Mouse (Mus musculus) cerebellum, adult 8-10 months (tissue): ENCODE measurements around the gene Gif.

ENCODE experiments used
- DNase-seq: peaks from one replicate; pipeline ENCODE4 v3.0.0; 2022

Gif gene

DNA sequence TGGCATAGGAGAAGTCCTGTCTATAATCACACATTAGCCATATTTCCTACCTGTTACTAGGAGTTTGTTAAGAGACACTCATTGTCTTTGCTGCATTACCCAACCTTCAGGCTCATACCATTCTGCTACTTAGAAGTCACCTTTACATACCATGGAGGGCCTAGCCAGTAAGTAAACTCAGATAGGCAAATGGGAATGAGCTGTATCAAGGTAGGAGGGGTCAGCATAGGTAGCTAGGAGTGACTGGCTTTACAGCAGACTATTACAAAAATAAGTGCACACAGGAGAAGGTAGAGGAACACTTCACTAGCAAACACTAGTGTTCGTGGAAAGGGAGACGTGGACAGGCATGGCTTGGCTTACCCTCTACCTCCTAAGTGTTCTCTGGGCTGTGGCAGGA lies at the start of gene Gif:
Gene Gif (plus strand): TSS at position 257 of the 400 bp plus-strand sequence.
- DNase-seq = no peak

DNA sequence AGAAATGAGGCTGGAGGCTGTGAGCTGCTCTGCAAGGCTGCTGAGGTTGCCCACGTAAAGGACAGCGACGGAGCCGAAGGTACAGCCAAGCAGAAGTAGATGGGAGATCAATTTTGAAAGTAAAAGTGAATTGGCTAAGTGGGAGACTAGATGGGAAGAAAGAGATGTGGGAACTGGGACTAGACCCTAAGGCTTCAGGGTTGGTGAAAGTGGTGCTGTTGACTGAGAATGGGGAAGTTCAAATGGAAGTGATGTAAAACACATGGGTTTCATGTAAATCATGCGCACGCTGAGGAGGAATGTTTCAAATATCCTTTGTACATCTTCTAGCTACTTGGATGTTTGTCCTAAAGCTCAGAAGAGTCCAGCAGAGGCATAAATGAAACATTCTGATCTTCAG lies 49.0 kb upstream of the Gif start:
- DNase-seq = no peak

GRCm38 (mm10) chr19:11712451-11712850 lies 34.9 kb upstream of the Gif start:
- DNase-seq = no peak

DNA sequence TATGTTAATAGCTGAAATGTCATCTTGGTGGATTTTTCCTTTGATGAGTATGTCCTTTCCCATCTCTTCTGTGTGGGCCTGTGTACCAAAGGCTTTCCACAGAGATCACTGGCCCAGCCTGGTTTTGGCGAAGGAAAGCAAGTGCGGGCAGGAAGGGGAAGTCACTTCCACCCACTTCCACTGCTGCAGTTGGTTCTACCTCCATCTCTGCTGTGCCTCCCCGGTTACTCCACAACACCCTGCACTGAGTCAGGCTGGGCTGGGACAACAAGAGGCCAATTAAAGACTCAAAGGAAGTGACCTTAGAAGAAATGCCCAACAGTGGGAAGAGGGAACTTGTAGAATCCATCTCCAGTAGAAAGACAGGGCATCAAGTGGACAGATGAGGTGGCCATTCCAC lies 27.3 kb upstream of the Gif start:
- no peak for DNase-seq

- no peak for DNase-seq
Observed at GRCm38 (mm10) chr19:11723870-11724269, 23.5 kb upstream of the Gif start.

GRCm38 (mm10) chr19:11724275-11724674 lies 23.1 kb upstream of the Gif start:
- DNase-seq = no peak

DNA sequence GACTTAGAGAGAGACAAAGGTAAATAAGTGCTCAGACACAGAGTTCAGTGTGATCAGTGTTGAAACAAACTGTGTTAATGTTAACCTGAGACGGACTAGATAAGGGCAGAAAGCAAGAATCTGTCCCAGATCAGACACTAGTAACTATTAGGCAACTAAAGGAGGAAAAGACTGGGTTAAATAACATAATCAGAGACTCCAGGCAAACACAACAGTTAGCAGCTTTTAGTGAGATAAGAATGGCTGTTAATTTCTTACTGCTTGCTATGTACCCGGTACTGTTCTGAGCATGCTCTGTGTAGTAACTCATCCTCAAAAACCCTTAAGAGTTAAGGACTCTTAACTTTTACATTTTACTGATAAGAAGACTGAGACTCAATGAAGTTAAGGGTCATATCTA lies 21.4 kb upstream of the Gif start:
- no peak for DNase-seq

DNA sequence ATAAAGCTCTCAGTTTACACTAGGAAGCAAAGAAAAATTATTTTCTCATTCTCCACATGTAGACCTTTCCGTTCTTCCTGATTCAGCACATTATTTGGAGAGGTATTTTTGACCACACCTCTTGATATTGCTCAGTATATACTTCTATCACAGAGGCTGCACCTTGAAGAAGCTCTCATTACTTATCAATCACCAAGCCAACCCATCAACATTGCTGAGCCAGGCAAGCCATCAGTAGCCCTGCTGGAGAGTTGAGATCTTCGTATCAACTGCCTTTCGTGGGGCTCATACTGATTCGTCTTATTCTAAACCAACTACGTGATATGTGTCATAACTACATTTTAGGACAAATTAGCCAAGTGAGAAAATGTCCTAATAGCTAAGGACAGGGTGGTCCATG lies 20.1 kb upstream of the Gif start:
- DNase-seq = no peak

DNA sequence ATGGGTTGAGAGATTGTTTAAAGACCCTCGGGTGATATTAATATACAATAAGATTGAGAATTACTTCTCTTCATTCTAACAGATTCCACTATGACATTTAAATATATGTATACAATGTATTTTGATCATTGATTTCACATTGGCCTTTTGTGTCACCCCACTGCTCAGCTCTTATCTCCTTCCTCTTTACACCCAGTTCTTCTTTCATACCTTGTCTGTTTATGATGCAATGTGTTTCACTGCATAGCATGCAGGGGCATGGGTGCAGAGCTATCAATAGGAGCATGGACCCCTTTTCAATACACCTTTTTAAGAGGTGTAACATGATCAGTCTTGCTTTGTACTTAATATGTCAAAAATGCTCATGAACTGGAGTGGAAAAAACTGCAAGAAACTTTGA lies 17.1 kb upstream of the Gif start:
- DNase-seq = no peak

DNA sequence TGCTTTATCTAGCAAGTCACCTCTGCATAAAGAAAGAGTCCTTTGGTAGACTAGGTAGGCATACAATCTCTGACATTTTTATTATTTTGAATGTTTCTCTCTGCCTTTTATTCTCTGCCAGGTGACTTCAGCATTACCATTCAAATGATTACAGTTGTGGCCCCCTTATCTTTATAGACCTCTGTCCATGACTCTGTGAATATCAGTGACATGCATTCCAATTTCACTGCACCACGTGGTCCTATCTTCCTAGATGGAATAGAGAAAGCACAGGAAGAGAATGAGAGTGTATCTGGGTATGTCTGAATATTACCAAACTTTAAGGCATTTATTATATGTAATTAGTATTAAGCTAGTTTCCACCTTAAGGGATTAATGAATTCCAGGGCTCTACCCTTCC lies 10.9 kb upstream of the Gif start:
- no peak for DNase-seq

DNA sequence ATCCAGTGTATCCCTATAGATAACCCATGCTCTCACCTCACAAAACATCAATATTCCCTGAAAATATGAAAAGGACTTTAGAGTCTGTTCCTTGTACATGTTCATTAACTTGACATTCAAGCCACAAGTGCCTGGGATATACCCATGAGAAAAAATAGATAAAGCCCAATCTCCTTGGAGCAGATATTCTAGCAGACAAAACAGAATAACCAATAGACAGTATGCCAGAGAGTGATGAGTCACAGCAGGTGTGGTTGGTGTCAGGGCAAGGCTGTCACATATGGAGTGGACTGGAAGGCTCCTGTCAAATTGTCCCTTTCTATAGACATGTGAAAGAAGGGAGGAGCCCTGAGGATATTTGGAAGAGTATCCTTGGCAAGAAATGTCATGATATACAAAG lies 1.7 kb upstream of the Gif start:
- DNase-seq = no peak

DNA sequence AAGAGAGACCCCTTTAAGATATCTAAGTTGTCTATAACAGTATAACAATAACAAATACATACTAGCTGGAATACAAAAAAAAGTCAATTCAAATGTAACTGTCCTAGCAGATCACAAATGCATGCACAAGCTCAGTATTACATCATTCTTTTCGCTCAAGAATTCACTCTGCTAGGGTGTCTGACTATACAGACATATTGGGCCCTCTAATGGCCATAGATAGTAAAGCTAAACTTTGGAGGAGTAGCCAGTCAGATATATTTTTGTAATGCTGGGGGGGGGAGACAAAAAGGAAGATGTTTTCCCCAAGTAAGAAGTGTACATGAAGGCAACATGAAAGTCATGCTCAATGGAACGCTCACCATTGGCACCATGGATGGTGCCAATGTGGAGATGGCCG lies 17.7 kb downstream of the Gif start:
- DNase-seq = no peak

DNA sequence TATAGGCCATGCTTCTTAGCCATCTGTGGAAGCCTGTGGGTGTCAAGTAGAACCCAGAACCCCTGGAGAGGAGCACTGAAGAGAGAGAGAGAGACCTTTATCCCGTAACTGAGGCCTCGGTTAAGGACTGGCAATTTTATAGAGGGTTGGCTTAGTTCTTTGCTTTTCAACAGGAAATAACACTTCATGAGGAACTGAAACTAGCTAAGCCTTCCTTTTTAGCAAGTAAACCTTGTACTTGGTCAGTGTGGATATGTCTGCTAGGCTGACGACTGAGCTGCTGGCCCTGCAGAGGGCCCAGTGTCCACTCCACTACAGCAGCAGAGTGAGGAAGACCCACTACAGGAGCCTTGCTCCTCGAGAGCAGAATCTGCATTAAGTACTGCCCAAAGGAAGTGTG lies 19.1 kb downstream of the Gif start:
- no peak for DNase-seq

- DNase-seq = no peak
Observed at GRCm38 (mm10) chr19:11768163-11768562, 20.8 kb downstream of the Gif start.

DNA sequence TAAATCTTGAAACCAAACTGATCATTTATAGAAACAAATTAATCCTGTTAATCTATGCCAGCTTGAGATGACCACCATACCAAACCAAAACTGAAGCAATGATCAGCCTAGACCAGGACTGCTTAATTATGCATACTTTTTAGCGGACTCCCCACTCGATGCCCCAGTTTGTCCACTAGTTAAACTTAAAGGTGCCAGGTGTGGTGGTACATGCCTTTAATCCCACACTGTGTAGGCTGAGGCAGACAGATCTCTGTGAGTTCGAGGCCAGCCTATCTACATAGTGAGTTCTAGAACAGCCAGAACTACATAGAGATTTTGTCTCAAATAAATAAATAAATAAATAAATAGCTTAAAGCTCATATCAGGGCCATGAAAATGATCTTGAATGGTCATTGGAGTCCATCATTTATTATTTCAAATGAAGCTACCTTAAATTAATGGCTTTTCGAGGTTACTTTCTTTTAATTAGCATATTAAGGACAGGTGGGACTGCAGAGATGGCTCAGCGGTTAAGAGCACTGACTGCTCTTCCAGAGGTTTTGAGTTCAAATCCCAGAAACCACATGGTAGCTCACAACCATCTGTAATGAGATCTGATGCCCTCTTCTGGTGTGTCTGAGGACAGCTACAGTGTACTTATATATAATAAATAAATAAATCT lies 22.0 kb downstream of the Gif start:
- no peak for DNase-seq

- peak; percentile 92 for DNase-seq
Observed at GRCm38 (mm10) chr19:11770205-11770892, 23.0 kb downstream of the Gif start, which contains the start of gene Mrpl16. Mrpl16 (plus strand) TSS chr19:11770391.

DNA sequence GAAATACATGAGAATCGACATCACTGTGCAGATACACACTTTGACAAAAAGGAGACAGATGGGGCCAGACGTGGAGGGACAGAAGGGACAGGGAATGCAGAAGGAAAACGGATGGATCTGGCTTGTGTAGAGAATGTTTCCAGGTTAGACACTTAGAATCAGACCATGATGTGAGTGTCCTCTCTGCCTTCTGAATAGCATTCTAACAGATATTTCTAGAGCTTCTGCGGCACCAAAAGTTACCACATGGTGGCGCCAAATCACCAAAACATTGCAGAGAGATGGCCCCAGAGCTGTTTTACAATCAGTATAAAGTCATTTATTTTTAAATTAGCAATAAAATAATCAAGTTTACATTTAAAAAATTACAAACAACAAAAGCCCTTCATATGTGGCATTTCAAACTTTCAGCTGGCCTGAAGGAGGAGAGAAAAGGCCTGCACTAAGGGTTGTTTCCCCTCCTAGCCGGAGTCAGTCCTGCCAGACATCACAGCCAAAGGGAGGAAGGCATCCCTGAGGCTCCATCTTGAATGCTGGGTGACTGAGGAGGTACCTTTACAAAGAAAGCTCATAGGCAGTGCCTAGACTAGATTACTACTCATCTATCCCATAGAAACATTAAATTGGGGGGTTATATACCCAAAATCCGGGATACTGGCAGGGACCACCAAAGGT lies 30.0 kb downstream of the Gif start:
- DNase-seq = peak; percentile 58

- DNase-seq = no peak
Observed at GRCm38 (mm10) chr19:11785409-11786154, 38.2 kb downstream of the Gif start.

- no peak for DNase-seq
Observed at GRCm38 (mm10) chr19:11787826-11788225, 40.5 kb downstream of the Gif start.

DNA sequence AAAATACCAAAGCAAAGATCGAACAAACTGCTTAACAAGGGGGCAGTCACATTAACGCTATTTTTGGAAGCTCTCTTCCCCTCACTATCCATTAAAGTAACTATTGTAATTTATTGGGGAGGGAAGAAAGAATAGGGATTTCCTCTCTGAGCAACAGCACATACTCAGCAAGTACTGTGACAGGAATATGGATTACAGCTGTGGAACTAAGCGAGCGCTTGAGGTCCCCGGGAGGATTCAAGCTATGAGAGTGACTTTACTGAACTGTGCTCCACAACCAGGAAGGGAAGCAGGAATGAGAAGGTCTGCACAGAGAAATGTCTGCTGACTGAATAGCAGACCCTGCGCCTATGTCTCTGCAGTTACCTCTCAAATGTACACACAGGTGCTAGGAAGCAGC lies 41.5 kb downstream of the Gif start:
- no peak for DNase-seq

DNA sequence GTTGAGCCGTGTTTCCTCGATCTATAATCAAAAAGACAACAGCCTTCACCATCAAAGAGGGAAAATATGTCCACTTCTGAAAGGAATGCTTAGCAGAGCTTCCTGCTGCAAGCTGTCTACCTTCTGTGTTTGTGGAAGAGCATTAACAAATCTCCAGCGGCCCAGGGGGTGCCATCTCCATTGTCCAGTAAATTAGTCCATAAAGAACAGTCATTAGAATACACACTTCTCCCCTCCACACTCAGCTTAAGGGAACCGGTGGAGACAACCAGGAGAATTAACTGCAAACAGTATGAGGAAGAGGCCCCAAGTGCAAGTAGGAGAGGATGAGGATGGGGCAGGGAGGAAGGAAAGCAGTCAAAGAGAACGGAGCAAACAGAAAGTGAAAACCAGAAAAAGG lies 44.5 kb downstream of the Gif start:
- no peak for DNase-seq

GRCm38 (mm10) chr19:11793741-11794359 lies 46.5 kb downstream of the Gif start:
- DNase-seq = no peak

DNA sequence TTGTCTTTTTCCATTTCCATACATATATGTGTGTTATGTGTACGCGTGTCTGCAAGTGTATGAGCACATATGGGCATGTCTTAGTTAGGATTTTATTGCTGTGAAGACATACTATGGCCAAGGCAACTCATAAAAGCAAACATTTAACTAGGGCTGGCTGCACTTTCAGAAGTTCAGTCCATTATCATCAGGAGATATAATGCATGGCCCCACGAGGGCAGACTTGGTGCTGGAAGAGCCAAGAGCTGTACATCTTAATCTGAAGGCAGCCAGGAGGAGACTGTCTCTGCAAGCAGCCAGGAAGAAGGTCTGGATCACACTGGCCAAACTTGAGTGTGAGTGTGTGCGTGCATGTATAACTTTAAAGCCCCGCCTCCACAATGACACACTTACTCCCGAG lies 47.1 kb downstream of the Gif start:
- no peak for DNase-seq
